Mouse (Mus musculus): ENCODE measurements around the gene Rtel1. TPM values are rescaled to one million over a fixed set of nuclear protein-coding genes. Genes with fewer than 3 reads are reported as not detected.

The Rtel1 gene
- 12.0 and 13.4 TPM in 2 replicates for polyA plus RNA-seq (2015; fragmentation: Nextera tagmentation; extraction: Ambion mirVana)

GRCm38 (mm10) chr2:181319248-181320102, at the start of gene Rtel1:
Gene Rtel1 (plus strand): TSS chr2:181319739.

GRCm38 (mm10) chr2:181287958-181288350, 31.6 kb upstream of the Rtel1 start, which contains the start of gene Gmeb2:
Gene Gmeb2 (minus strand): TSS chr2:181288035.

GRCm38 (mm10) chr2:181314080-181314810, 5.3 kb upstream of the Rtel1 start, which contains the start of gene Stmn3:
Gene Stmn3 (minus strand): TSS chr2:181314500.

GRCm38 (mm10) chr2:181364860-181365596, 45.5 kb downstream of the Rtel1 start, which contains the start of the genes Zgpat and Arfrp1:
Gene Zgpat (plus strand): TSS chr2:181364928.
Gene Arfrp1 (minus strand): TSS chr2:181365404.

GRCm38 (mm10) chr2:181379778-181380177, 60.2 kb downstream of the Rtel1 start, which contains the start of gene Lime1:
Gene Lime1 (plus strand): TSS chr2:181380078.

Other genes with a start within 250 kb of the Rtel1 start
- not detected in 2 replicates for gene Kcnq2, start 184.4 kb upstream of the Rtel1 start, polyA plus RNA-seq (2015; fragmentation: Nextera tagmentation; extraction: Ambion mirVana)
- 16.3 and 16.6 TPM in 2 replicates for gene Eef1a2, start 162.7 kb upstream of the Rtel1 start, polyA plus RNA-seq (2015; fragmentation: Nextera tagmentation; extraction: Ambion mirVana)
- gene Ppdpf, start 132.5 kb upstream of the Rtel1 start, polyA plus RNA-seq (2015; fragmentation: Nextera tagmentation; extraction: Ambion mirVana) = 122 and 132 TPM in 2 replicates
- 0.18 TPM in 1 of 2 replicates, not detected in the other for gene Ptk6, start 117.0 kb upstream of the Rtel1 start, polyA plus RNA-seq (2015; fragmentation: Nextera tagmentation; extraction: Ambion mirVana)
- gene Srms, start 106.6 kb upstream of the Rtel1 start, polyA plus RNA-seq (2015; fragmentation: Nextera tagmentation; extraction: Ambion mirVana) = 0.05 and 0.10 TPM in 2 replicates
- 0.15 TPM in 1 of 2 replicates, not detected in the other for gene Fndc11, start 99.7 kb upstream of the Rtel1 start, polyA plus RNA-seq (2015; fragmentation: Nextera tagmentation; extraction: Ambion mirVana)
- 0.68 and 0.71 TPM in 2 replicates for gene Helz2, start 77.7 kb upstream of the Rtel1 start, polyA plus RNA-seq (2015; fragmentation: Nextera tagmentation; extraction: Ambion mirVana)
- gene Gmeb2, start 31.7 kb upstream of the Rtel1 start, polyA plus RNA-seq (2015; fragmentation: Nextera tagmentation; extraction: Ambion mirVana) = 4.3 and 4.9 TPM in 2 replicates
- 0.15 and 0.42 TPM in 2 replicates for gene Stmn3, start 5.2 kb upstream of the Rtel1 start, polyA plus RNA-seq (2015; fragmentation: Nextera tagmentation; extraction: Ambion mirVana)
- gene Zgpat, start 45.2 kb downstream of the Rtel1 start, polyA plus RNA-seq (2015; fragmentation: Nextera tagmentation; extraction: Ambion mirVana) = 21.8 and 22.9 TPM in 2 replicates
- gene Arfrp1, start 45.7 kb downstream of the Rtel1 start, polyA plus RNA-seq (2015; fragmentation: Nextera tagmentation; extraction: Ambion mirVana) = 38.2 and 40.4 TPM in 2 replicates
- 7.3 and 8.7 TPM in 2 replicates for gene Lime1, start 60.3 kb downstream of the Rtel1 start, polyA plus RNA-seq (2015; fragmentation: Nextera tagmentation; extraction: Ambion mirVana)
- 5.7 and 6.2 TPM in 2 replicates for gene Zbtb46, start 139.7 kb downstream of the Rtel1 start, polyA plus RNA-seq (2015; fragmentation: Nextera tagmentation; extraction: Ambion mirVana)
- 0.18 and 0.28 TPM in 2 replicates for gene Abhd16b, start 173.5 kb downstream of the Rtel1 start, polyA plus RNA-seq (2015; fragmentation: Nextera tagmentation; extraction: Ambion mirVana)
- 111 and 112 TPM in 2 replicates for gene Tpd52l2, start 177.4 kb downstream of the Rtel1 start, polyA plus RNA-seq (2015; fragmentation: Nextera tagmentation; extraction: Ambion mirVana)
- 67.9 and 68.2 TPM in 2 replicates for gene Dnajc5, start 200.7 kb downstream of the Rtel1 start, polyA plus RNA-seq (2015; fragmentation: Nextera tagmentation; extraction: Ambion mirVana)